Mouse (Mus musculus): ENCODE data around the gene Morc2a.

GRCm38 (mm10) chr11:3671000-3671628 is 22.1 kb downstream of the Morc2a start:
- TF ChIP-seq POLR2A (IDR thresholded peaks at IDR 0.05; ENCODE audit: low read depth, low read length): no peak
- no peak for TF ChIP-seq CTCF (IDR thresholded peaks at IDR 0.05; ENCODE audit: borderline replicate concordance, insufficient read depth, low read length)
